Mouse (Mus musculus): Measurements from ENCODE around the gene Ccdc54. TPM values are rescaled to one million over a fixed set of nuclear protein-coding genes. Genes with fewer than 3 reads are reported as not detected.

Ccdc54 gene
- polyA plus RNA-seq (2021; fragmentation: Nextera tagmentation), result not detected in 2 replicates
- long read RNA-seq, experiment 1, result 0 reads
- long read RNA-seq, experiment 2, result 0 reads

GRCm38 (mm10) chr16:50591054-50591453 is at the start of gene Ccdc54:
Gene Ccdc54 (minus strand): TSS chr16:50591154.

Other genes with a start within 250 kb of the Ccdc54 start
- 11.9 and 12.0 TPM in 2 replicates for gene Bbx, start 158.8 kb downstream of the Ccdc54 start, polyA plus RNA-seq (2021; fragmentation: Nextera tagmentation)

Measured in left cerebral cortex, adult 6 months (tissue).